Mouse (Mus musculus): ENCODE measurements around the gene Fgf13. TPM values are rescaled to one million over a fixed set of nuclear protein-coding genes. Genes with fewer than 3 reads are reported as not detected.

Fgf13 gene
- total RNA-seq, 1 experiment from 2014 or later = 0.27 TPM

- no peak for DNase-seq
Measured at GRCm38 (mm10) chrX:59186922-59187321, 380.9 kb downstream of the Fgf13 start.

DNA sequence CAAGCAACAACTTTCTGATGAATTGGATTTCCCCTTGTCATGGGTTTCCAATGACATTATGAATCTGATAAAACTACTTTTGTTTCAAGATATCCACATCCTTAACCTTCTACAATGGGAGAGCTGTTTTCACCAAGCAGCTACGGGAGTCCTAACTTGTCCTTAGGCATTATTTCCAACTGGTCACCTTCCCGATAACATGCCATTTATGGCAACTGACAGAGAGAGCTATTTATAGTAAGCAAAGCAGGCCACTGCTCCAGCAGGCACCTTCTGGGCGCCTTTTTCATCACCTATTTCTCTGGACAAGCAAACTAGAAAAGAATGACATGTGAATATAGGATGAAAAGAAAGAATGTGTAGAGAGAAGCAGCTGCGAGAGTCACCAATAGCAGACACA, 385.5 kb downstream of the Fgf13 start:
- DNase-seq = no peak

DNA sequence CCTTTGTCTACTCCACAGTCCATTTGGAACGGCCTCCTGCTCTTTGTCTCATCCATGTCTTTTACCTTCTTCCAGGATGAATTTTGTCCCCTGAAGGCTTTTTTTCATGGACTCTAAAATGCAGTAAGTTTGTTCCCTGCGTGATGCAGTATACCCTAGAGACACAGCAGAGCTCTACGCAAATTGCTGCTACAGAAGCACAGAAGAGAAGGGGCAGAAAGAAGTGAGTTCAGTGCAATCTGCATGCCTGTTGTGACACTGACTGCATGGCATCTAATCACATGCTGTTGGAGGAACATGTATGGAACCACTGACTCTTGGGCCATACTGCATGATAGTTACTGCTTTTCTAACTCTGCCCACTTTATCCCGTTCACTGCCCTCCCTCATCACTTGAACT, 388.2 kb downstream of the Fgf13 start:
- no peak for DNase-seq

- no peak for DNase-seq
Measured at GRCm38 (mm10) chrX:59179081-59179596, 388.7 kb downstream of the Fgf13 start.

- no peak for DNase-seq
Measured at GRCm38 (mm10) chrX:59177653-59178052, 390.2 kb downstream of the Fgf13 start.

GRCm38 (mm10) chrX:59172200-59172599, 395.7 kb downstream of the Fgf13 start:
- no peak for DNase-seq

GRCm38 (mm10) chrX:59166763-59167162, 401.1 kb downstream of the Fgf13 start:
- DNase-seq = no peak

DNA sequence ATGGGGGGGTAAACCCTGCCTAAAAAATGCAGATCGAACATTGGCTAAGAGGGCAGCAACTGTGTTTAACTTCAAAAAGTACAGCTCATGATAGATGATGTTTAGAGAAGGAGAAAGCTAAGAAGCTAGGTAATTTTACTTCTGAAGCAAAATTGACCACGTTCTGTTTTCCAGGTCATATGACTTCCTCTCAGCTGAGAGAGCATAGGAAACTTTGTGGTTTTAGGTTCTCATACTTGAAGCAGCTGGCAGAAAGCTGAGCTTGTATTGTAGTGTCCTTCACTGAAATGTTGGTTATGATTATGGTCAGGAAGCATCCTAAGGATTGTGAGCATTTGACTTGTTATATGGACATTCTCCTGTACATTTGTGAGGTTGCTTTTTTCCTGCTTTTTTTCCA, 425.9 kb downstream of the Fgf13 start:
- DNase-seq = no peak

DNA sequence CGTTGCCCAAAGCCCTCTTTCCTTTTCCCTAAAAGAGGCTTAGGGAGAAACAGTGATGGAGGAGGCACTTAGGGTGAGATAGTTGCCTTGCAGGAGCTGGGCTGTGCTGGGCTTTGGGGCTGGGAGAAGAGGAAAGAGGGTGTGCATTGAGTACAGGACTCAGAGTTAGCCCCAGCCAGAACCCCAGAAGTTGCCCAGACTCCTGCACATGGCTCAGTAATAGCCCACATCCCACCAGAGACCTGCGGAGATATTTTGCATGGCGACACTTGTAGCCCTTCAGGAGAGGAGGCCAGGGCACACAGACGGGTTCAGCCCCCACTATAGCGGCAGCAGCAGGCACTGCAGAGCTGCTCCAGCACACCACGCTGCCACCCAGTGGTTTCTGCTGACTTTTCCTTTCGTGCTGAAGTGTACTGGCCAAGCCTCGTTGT, 432.9 kb downstream of the Fgf13 start:
- DNase-seq = peak; percentile 14

- DNase-seq = peak; percentile 1
Measured at GRCm38 (mm10) chrX:59134166-59134861, 433.6 kb downstream of the Fgf13 start.

DNA sequence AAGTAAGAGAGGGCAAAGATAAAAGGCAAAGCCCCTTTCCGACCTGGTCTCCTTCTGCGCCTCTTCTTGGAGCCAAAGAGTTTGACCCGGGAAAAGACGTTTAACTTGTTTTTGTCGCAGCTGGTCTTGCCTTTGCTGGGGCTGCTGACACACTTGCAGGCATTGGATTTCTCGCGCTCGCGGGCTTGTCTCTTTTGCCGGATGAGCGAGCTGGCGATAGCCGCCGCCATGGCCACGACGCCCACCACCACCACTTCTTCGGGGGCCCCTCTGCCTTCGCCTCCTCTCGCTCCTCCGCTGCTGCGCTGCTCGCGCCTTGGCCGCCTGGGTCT, 434.1 kb downstream of the Fgf13 start:
- no peak for DNase-seq

GRCm38 (mm10) chrX:59133416-59133815, 434.5 kb downstream of the Fgf13 start:
- no peak for DNase-seq

DNA sequence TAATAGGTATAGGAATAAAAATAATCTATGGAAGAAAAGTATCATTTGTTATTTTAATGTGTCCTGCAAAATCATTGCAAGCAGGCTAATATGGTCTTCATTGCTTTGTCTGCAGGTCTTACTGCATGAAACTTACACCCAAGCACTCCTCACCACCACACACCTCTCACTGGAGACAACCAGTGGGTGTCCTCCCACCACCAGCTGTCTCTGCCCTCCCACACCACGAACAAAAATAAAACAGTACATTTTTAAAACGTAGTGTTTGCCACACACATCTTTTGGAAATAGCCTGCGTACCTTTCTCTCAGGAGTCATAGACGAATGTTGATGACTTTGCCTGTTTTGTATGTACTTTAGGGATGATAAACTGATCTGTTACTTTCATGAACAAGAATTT, 441.2 kb downstream of the Fgf13 start:
- DNase-seq = no peak

GRCm38 (mm10) chrX:59113187-59113586, 454.7 kb downstream of the Fgf13 start:
- no peak for DNase-seq

DNA sequence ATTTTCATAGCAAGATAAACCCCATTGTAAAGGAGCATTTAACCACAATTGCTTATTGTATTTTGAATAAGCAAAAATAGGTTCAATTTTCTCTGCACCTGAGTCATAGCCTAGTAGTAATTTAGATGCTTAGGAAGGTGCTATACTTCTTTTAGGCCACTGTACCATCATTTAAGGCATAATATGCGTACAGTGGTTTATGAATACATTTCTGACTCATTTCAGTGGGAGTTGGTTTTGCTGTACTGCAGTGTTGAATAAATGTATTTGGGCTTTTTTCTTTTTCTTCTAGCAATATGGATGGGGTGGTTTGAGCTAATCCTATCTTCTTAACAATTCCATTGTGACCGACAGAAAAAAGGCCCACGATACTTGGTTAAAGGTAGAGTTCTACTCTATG, 481.9 kb downstream of the Fgf13 start:
- no peak for DNase-seq

DNA sequence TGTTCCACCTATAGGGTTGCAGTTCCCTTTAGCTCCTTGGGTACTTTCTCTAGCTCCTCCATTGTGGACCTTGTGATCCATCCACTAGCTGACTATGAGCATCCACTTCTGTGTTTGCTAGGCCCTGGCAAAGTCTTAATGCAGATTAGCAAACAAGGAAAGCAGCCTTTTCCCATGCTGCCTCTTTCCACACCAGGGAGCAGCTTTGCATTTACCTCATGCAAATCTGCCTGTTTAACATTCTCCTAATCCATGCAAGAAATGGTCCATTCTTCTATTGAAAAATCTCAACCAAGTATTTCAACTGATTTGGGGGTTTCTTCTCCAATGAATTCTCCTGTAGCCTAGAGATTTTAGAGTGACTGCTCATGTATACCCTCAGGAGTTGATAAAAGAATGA, 487.4 kb downstream of the Fgf13 start:
- no peak for DNase-seq

DNA sequence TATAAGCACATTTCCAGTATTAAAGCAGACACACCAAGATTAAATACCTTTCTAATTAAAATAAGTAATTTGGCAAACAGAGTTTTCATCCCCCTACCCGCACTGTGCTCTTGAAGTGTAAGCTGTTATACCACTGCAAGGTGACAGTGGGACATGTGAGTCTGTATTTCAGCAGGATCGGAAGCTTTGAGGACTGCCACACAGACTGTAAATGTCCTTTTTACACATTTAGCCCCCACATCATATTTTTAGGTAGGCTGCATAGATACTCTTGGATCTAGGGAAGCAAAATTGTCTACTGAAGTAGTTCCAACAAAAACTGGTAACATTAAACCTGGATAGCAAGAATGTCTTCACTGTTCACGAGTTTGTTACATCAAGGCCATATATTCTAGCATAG, 495.8 kb downstream of the Fgf13 start:
- no peak for DNase-seq

- DNase-seq = no peak
Measured at GRCm38 (mm10) chrX:59063157-59063556, 504.7 kb downstream of the Fgf13 start.

GRCm38 (mm10) chrX:59034969-59035368, 532.9 kb downstream of the Fgf13 start:
- DNase-seq = no peak

Small RNAs within 50 kb of the gene (microRNA-seq; reads per million reads assigned to microRNA genes)
- gene Mir504 = 0 reads per million in 2 experiments
